Mouse (Mus musculus) v-Abl transformed pro-B cells (cell line): ENCODE data around the gene Zfp628.
"Not testable (repeated sequence)": the region's sequence is repeated elsewhere in the genome, so short reads cannot be mapped to it uniquely, and the experiment has no call there.

Source experiments
- in situ Hi-C, 2 experiments: fragments of 400-800 bp; cut with MboI; formaldehyde crosslinking; loops; one replicate each; pipeline ENCODE4 v1.15.1; 2025; ENCODE audit not compliant: unreplicated experiment in 2 of 2

Gene Zfp628

DNA sequence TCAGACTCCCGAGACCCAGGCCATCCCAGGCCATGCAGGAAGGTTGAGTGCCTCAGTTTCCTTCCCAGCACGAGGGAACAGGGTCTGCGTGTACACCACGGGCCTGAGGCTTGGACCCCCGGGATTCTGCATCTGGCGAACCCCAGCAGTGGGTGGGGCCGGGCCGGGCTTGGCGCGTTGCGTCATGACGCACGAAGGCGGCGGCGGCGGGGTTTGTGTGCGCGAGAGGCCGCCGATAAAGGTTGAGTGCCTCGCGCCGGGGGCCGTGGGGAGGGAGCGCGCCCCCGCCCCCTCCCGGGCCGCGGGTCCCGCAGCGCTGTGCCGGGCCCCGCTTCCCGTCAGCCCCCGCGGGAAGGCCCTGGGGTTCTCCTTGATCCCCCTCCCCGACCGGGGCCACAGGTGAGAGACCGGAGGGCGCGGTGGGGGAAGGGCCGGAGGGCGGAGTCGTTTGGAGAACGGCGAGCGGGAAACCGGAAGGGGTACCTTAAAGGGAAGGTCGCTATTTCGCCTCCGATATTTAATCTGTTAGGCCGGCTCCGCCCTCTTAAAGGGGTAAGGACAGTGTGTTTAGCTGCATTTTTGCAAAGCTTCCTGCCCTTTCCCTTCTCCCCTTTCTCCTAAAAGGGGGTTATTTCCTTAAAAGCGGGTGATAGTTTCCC lies at the start of gene Zfp628:
TSS of gene Zfp628 (plus strand) at position 211 of the 659 bp plus-strand sequence.
- in situ Hi-C loops, result loop anchor here in 1 of 2 experiments (10.0 kb wide), 1 partner anchor 100 kb away; the partner anchor contains the start of gene Ube2s

DNA sequence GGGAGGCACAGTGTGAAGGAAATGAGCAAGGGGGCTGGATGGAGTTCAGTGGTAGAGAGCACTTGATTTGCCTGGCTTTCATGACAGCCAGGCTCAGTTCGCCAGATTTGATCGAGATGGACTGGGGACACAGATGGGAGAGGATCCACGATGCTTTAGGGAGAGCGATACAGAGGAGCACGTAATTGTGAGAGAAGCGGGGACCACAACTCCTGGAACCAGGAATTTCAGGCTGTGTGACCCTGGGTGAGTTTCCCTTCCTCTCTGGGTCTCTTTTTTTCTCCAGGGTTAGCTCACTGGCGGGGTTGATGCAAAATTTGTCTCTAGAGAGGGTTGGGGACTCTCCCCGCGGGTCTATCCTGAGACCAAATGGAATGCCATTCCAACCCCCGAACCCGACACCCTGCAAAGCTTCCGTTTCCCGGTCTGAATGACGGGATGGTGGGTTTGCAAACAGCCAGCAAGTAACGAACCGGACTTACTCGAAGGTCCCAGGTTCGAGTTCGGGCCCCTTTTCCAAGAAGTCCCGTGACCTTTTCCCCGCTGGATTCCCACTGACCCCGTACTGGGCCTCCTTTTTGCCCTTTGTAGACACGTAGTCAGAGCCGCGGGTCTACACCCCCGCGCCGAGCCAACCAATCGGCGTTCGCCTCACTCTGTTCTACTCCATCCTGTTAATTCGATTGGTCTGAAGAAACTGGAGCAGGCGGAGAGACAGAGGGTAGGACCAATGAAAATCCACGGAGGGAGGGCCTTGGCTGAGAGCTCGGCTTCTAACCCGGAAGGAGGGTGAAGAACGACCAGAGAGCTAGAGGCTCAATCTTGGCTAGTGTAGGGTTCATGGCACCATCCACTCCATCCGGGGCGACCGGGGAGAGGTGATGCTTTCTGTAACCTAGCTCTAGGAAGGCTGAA lies 49.2 kb upstream of the Zfp628 start:
- in situ Hi-C loops, result loop anchor here (5.0 to 10.0 kb wide), 2 partner anchors 54 to 311 kb away; partner anchors contain the start of gene Ube2s (in 1 of the 2)

DNA sequence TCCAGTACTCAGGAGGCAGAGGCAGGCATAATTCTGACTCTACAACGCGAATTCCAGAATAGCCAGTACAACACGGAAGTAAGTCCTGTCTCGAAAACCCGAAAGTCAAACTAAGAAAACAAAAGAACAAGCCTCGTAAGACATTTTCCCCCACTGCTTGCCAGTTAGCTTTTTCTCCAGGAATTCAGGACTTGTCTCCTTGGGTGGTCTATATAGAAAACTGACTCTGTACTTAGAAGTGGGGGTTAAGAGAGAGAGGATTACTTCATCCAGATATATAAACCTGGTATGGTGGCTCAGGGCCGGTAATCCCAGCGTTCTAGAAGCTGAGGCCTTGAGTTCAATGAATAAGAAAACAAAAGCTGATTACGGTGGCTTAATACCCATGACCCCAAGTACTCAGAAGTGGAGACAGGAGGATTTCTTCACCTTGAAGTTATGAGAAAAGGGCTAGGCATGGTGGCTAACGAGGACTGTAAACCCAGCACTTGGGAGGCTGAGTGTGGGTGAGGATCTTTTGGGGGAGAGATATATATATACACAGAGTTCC lies 48.3 kb upstream of the Zfp628 start:
- in situ Hi-C loops, result loop anchor here (5.0 to 10.0 kb wide), 2 partner anchors 54 to 312 kb away; partner anchors contain the start of gene Ube2s (in 1 of the 2)

GRCm38 (mm10) chr7:4870133-4870532 lies 44.9 kb upstream of the Zfp628 start, which contains the start of gene Isoc2b:
Gene Isoc2b (minus strand): TSS chr7:4870258.
- in situ Hi-C loops, result no loop called here

GRCm38 (mm10) chr7:4876753-4877221 lies 38.2 kb upstream of the Zfp628 start, which contains the start of gene Isoc2a:
Gene Isoc2a (plus strand): TSS chr7:4877153.
- in situ Hi-C loops, result no loop called here

- in situ Hi-C loops, result no loop called here
Measured at GRCm38 (mm10) chr7:4877226-4877625, 37.8 kb upstream of the Zfp628 start.

DNA sequence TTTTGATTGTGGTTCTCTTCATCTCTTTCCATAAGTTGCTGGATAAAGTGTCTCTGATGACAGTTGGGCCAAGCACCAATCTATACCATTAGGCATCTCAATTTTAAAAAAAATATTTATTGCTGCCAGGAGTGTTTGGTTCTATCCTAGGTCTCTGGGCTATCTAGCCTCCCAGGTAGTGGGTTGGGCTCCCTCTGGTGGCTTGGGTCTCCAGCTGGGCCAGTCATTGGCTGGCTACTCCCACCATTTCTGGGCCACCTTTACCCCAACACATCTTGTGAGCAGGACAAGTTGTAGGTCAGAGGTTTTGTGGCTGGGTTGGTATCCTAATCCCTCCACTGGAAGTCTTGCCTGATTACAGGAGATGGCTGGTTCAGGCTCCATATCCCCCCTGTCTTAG lies 36.8 kb upstream of the Zfp628 start:
- in situ Hi-C loops, result no loop called here

- in situ Hi-C loops, result not testable (repeated sequence)
Measured at GRCm38 (mm10) chr7:4879036-4879435, 36.0 kb upstream of the Zfp628 start.

GRCm38 (mm10) chr7:4886680-4887079 lies 28.3 kb upstream of the Zfp628 start:
- in situ Hi-C loops, result no loop called here

DNA sequence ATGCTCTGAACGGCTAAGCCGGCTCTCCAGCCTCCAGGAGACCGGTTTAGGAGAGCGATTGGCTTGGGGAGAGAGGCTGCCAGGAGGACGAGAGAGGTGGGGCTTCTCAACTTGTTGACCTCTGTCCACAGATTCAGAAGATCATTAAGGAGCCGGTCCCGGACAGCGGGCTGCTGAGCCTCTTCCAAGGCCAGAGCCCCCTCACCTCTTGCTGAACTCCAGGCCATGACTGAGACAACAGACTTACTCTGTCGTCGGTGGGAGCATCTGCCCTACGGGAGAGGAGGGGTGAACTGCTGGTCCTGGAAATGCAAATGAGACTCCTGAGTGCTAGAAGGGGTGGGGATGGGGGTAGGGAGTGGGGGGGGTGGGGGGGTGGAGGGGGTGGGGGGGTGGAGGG lies 19.8 kb upstream of the Zfp628 start:
- in situ Hi-C loops, result no loop called here

DNA sequence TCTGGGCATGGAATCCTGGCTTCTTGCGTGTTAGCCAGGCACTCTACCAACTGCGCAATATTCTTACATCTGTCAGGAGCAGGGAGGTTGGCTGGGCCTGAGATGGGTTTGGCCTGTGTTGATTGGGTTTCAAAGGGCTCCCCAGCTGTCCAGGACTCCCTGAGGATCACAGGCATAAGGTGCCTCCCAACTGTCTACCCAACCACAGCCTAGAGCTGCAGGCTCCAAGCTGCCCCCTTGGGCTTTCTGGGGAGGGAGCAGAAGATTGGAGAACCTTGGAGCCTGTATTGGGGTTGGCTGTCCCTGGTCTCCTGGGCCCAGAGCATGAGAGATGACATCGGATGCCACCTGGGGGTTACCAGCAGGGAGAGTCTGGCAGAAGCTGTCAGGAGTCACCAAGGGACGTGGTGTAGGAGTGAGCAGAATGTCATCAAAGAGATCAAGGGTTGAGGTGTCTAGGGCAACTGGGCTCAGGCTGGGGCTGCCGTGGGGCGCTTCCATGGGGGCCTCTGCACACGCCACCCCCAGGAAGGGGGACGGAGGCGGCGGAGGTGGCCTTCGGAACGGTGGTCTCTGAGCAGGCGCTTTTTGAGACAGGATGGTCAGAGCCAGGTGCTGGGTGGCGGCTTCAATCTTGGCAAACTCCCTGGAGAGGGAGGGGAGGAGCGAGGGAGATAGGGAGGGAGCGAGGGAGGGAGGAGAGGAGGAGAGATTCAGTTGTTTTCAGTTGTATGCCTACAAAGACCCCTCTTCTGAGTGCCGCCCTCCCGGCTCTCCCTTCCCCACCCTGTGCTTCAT lies 16.0 kb upstream of the Zfp628 start:
- in situ Hi-C loops, result no loop called here

DNA sequence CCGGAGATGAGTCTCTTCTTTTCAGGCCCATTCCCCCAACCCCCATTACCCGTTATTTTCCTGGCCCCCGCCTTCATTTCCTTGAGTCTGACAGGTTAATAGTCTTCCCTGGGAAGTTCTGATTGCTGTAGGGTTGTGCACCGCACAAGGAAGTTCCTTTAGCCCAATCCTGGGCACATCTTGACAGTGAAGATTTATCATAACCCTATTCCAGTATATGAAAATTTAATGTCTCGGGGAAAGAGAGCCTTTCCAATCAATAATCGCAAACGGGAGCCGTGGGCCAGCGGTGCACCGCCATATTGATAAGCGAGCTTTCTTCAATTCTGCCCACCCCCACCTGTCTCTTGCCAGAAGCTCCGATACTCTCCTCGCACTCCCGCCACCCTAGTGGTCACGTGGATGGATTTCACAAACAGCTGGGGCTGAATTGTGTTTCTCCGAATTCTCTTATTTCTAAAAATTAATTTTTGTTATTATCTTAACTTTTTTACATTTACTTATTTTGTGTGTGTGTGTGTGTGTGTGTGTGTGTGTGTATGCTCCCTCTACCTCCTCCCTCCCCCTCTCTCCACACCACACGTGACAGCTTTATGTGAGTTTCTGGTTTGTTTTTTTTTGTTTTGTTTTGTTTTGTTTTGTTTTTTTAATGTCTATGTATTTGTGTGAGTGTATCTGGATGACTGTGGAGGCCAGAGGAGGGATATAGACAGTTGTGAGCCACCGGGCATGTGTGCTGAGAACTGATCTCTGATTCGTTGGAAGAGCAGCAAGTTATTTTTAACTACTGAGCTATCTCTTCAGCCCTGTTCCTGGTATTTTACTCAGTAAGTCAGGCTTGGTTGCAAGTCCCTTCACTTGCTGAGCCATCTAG lies 15.1 kb upstream of the Zfp628 start:
- in situ Hi-C loops, result no loop called here

DNA sequence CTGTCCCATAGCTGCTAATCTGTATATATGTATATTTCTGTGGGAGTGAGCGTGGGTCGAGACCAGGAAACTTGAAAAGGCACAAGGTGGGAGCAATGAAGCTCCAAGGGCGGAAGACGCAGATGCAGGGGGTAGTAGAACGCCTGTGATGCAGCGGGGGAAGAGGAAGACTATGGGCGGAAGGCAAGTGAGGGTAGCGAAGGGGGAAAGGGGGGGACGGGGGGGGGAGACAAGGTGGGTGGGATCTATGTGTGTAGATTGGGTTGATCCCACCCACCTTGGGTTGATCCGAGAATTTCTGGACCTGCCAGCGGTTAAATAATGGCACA lies 14.5 kb upstream of the Zfp628 start:
- in situ Hi-C loops, result no loop called here

GRCm38 (mm10) chr7:4901171-4901570 lies 13.8 kb upstream of the Zfp628 start:
- in situ Hi-C loops, result no loop called here

DNA sequence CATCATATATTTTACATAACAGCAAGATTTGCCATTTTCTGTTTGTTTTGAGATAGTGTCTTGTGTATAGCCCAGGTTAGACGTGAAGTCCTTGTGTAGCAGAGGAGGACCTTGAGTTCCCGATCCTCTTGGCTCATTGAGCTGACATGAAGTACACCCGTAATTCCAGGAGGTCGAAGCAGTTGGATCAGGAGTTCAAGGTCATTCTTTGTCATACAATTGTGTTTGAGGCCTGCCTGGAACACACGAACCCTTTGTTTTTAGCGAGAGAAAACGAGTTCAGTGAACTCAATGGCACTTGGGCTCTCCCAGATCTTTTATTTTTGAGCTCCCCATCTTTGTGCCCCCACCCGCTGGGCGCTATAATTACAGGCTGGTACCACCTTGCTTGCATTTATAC lies 12.6 kb upstream of the Zfp628 start:
- in situ Hi-C loops, result no loop called here

DNA sequence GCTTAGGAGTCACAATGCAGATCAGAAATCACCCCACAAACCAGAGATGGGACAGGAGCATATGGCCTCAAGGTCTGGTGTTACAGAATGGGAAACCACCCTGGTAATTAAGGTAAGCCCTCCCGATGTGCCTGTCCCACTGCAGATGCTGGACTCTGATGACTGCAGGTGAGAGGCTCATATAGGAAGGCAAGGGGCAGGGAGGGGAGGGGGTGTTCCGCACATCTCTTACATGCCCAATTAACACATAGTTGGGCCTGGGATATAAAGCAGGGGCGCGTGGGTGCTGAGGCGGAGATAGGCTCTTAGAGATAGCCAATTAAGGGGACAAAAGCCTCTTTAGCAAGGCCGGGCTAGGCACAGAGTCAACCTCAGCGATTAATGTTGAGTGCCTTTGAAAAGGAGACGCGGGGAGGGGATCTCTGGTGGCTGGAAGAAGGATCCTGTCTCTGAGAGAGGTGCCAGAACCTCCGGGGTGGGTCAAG lies 8.5 kb upstream of the Zfp628 start, which contains the start of gene Gm36210:
TSS of gene Gm36210 (minus strand) at position 51 of the 485 bp plus-strand sequence.
- in situ Hi-C loops, result loop anchor here in 1 of 2 experiments (5.0 kb wide), 1 partner anchor 36 kb away; no protein-coding TSS in a partner anchor

DNA sequence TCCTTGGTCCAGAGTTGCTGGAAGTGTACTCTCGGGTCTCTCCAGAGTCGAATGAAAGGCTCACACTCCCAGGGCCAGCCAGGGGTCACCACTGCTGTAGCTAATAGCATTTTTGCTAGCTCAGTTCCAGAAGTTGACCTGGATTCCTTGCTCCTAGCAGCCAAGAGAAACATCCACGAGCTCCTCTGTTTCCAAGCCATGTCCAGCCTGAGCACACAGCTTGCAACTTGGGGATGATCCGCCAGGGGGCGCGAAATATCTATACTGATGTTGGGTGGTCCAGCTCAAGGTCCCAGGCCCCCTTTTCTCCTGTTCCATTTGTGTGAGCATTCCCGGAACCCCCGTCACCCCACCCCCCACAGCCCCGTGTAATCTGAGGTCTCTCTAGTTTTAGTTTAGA lies 3.5 kb upstream of the Zfp628 start:
- in situ Hi-C loops, result loop anchor here in 1 of 2 experiments (10.0 kb wide), 1 partner anchor 97 kb away; the partner anchor contains the start of gene Ube2s

GRCm38 (mm10) chr7:4912248-4912647 lies 2.8 kb upstream of the Zfp628 start:
- in situ Hi-C loops, result loop anchor here in 1 of 2 experiments (10.0 kb wide), 1 partner anchor 97 kb away; the partner anchor contains the start of gene Ube2s
